Mouse (Mus musculus) CH12.LX (cell line): Measurements from ENCODE around the gene Spink4.

Experiments
- BHLHE40 ChIP-seq: IDR thresholded peaks from 2 replicates; pipeline ENCODE4 v1.6.1; 2011; ENCODE audit warnings: mild to moderate bottlenecking, low read depth, low read length, improper control_type of control experiment
- CTCF ChIP-seq, 2 experiments: IDR thresholded peaks in 1 of 2; conservative IDR thresholded peaks in 1 of 2; 2 replicates each; pipeline ENCODE4 v1.5.1; 2011 to 2012; ENCODE audit warnings: low read depth in 2 of 2, low read length in 2 of 2, improper control_type of control experiment in 1 of 2, inconsistent platforms in 1 of 2, mild to moderate bottlenecking in 1 of 2, moderate library complexity in 1 of 2
- E2F4 ChIP-seq: IDR thresholded peaks from 2 replicates; pipeline ENCODE4 v1.6.1; 2011; ENCODE audit warnings: low read depth, low read length, improper control_type of control experiment; ENCODE audit not compliant: insufficient replicate concordance
- EP300 ChIP-seq: IDR thresholded peaks from 2 replicates; pipeline ENCODE4 v1.6.1; 2011; ENCODE audit warnings: low read length, improper control_type of control experiment
- HCFC1 ChIP-seq: IDR thresholded peaks from 2 replicates; pipeline ENCODE4 v1.6.1; 2012; ENCODE audit warnings: low read depth, mild to moderate bottlenecking, inconsistent platforms, low read length, improper control_type of control experiment
- JUN ChIP-seq: IDR thresholded peaks from 2 replicates; pipeline ENCODE4 v1.6.1; 2011; ENCODE audit warnings: low read depth, mild to moderate bottlenecking, low read length, improper control_type of control experiment, moderate library complexity; ENCODE audit not compliant: insufficient read depth
- TCF12 ChIP-seq: IDR thresholded peaks from 2 replicates; pipeline ENCODE4 v1.6.1; 2014; ENCODE audit warnings: low read depth, mild to moderate bottlenecking, inconsistent platforms, low read length, improper control_type of control experiment
- ZMIZ1 ChIP-seq: IDR thresholded peaks from 2 replicates; pipeline ENCODE4 v1.6.1; 2012; ENCODE audit warnings: low read depth, mild to moderate bottlenecking, inconsistent platforms, low read length, improper control_type of control experiment

DNA sequence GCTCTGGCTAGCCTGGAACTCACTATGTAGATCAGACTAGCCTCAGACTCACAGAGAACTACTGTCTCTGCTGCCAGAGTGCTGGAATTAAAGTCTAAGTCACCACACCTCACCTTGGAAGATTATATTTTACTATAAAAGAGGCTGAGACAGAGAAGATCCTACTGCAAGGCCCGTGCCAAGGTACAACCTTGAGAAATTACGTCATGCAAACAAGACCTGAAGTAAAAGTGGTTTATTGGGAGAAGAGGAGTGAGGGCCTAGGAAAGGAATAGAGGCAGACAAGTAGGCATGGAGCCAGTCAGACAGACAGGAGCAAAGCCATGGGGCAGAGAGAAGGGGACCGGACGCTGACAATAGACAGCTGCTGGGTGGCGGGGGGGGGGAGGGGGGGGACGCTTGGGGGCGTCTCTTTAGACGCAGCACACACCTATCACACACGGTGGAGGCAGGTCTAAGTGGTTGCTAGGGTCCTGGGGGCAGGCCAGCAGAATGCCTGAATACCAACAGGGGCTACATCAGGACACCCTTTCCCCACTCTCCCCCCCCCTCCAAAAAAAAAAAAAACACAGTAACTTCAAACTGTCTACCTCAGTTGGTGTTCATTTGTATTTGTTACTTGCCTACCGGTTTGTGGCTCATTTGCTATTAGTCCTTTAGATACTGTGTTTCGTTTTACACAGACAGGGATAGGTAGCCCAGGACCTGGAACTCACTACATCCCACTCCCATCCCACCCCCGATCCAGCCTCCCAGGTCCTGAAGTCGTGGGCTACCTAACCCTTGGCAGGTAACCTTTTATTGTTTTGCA lies 50.1 kb downstream of the Spink4 start:
- TF ChIP-seq CTCF (conservative IDR thresholded peaks at IDR 0.05 in 1 of 2, IDR thresholded peaks at IDR 0.05 in 1 of 2; ENCODE audit: low read depth in 2 of 2, low read length in 2 of 2), result no peak
- TF ChIP-seq ZMIZ1, result no peak
- no peak for TF ChIP-seq JUN
- TF ChIP-seq EP300, result no peak
- no peak for TF ChIP-seq E2F4
- TF ChIP-seq TCF12, result no peak
- no peak for TF ChIP-seq HCFC1
- TF ChIP-seq BHLHE40, result no peak
